Mouse (Mus musculus): ENCODE results near the gene Dlx6. TPM values are rescaled to one million over a fixed set of nuclear protein-coding genes. Genes with fewer than 3 reads are reported as not detected.

Gene Dlx6
- polyA plus RNA-seq, 1 experiment from 2014 or later, result not detected

DNA sequence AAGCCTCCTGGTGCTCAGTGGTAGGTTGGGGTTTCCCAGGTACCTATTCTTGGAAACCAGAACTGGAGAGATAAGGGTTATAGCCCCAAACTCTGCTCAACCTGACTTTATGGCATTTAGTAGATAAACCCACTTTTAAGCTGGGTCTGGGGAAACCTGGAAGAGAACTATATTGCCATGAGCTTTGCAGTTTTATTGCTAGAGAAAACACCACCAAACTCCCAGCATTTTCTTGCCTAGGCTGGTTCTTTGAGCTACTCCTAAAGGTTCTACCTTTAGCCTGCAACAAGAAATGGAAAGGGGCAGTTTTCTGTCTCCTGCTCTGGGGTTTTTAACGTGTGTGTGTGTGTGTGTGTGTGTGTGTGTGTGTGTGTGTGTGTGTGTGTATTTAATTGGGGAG, 4.6 kb upstream of the Dlx6 start:
- Histone ChIP-seq H3K27ac (no peak overlapping the region), H3K27me3 (ENCODE audit: insufficient read depth, low read length) (peaks cover 81% of the 10 kb centered on the region), H3K9ac (ENCODE audit: low read depth, low read length) (no peak overlapping the region), H3K4me3 (replicated peaks; ENCODE audit: low read depth, low read length) (no peak overlapping the region), H3K36me3 (ENCODE audit: insufficient read depth, low read length) (no peaks in the 10 kb centered on the region), H3K4me1 (replicated peaks; ENCODE audit: insufficient read depth, low read length) (peaks cover 5% of the 10 kb centered on the region), H3K4me2 (ENCODE audit: low read length) (no peak overlapping the region), H3K9me3 (replicated peaks; ENCODE audit: low read length) (no peaks in the 10 kb centered on the region)
- DNase-seq (ENCODE audit: low spot score) (no peak), ATAC-seq (replicated peaks; ENCODE audit: low FRiP score, low read depth) (no peak)
- no peak for TF ChIP-seq CTCF (IDR thresholded peaks at IDR 0.05; ENCODE audit: low read depth)
- 0% methylated on average over 1 of the region's 1 CpGs for WGBS

DNA sequence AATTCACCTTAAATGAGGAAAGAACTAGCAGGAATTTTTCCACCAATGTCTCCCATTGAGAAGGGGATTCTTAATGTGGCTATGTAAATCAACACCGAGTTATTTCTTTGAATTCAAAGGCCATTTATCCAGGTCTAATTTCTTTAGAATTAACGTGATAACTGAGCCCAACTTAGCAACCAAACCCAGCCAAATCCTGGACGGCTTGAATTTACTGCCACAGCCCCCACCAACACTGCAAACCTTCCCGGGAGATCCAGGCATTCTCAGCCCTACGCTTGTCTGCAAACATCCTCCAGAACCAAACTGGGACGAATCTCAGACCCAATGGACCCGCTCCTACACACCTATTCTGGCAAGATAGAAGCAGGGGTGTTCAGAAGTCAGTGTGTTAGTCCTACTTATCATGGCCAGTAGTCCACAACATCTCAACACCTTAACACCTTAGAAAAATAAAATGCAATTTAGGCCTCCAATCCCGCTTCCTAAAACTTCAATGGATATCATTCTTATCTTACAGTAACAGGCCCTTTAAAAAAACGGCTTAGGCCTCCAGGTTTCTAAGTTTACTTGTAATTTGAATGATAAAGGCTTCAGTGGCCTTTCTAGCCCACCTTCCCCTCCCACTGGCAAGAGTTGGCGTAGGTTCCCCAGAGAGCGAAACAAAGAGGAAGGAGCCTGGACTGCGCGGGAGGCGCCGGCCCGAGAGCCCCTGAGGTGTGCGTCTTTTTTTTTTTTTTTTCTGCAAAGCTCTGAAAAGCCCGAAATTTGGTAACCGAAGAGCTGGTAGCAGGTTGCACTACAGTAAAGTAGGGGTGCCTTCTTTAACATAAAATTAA, 3.8 kb upstream of the Dlx6 start:
- Histone ChIP-seq H3K36me3 (ENCODE audit: insufficient read depth, low read length) (no peaks in the 10 kb centered on the region), H3K4me2 (ENCODE audit: low read length) (no peak overlapping the region), H3K4me1 (replicated peaks; ENCODE audit: insufficient read depth, low read length) (peaks cover 6% of the 10 kb centered on the region), H3K27ac (no peak overlapping the region), H3K4me3 (replicated peaks; ENCODE audit: low read depth, low read length) (no peak overlapping the region), H3K27me3 (ENCODE audit: insufficient read depth, low read length) (peaks cover 85% of the 10 kb centered on the region), H3K9me3 (replicated peaks; ENCODE audit: low read length) (no peaks in the 10 kb centered on the region), H3K9ac (ENCODE audit: low read depth, low read length) (no peak overlapping the region)
- no peak for ATAC-seq (replicated peaks; ENCODE audit: low FRiP score, low read depth)
- no peak for TF ChIP-seq CTCF (IDR thresholded peaks at IDR 0.05; ENCODE audit: low read depth)
- no peak for DNase-seq (ENCODE audit: low spot score)
- WGBS, result 4% methylated on average over 19 of the region's 19 CpGs

DNA sequence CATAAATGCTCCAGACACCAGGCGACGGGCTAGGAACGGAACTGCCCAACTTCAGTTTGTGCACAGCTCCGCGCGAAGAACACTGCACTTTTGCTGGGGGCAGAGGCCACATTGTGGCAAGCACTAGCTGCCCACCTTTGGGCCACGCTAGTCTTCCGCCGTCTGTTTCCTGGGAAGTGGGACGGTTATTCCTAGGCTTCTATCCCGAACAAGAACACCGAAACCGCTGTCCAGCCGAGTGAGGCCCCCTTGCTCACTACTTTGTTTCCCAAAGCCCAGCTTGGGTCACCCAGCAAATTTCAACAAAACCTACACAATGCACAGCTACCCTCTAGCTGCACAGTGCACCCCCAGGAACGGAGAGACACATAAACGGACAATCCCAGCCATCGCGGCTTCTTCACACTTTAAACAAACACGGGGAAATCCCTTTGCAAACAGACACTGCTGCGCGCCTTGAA, 3.2 kb upstream of the Dlx6 start:
- no peaks in the 10 kb centered on the region for H3K9me3 ChIP-seq (replicated peaks; ENCODE audit: low read length)
- 0 out of 2 replicates have a peak overlapping the region, but pooled peaks have one; percentile 6 for H3K4me2 ChIP-seq (ENCODE audit: low read length)
- H3K27me3 ChIP-seq (ENCODE audit: insufficient read depth, low read length), result peaks cover 85% of the 10 kb centered on the region
- no peak overlapping the region for H3K9ac ChIP-seq (ENCODE audit: low read depth, low read length)
- ATAC-seq (replicated peaks; ENCODE audit: low FRiP score, low read depth), result no peak
- no peak for TF ChIP-seq CTCF (IDR thresholded peaks at IDR 0.05; ENCODE audit: low read depth)
- WGBS, result 1% methylated on average over 21 of the region's 21 CpGs
- H3K36me3 ChIP-seq (ENCODE audit: insufficient read depth, low read length), result no peaks in the 10 kb centered on the region
- H3K27ac ChIP-seq, result no peak overlapping the region
- no peak for DNase-seq (ENCODE audit: low spot score)
- peaks cover 6% of the 10 kb centered on the region for H3K4me1 ChIP-seq (replicated peaks; ENCODE audit: insufficient read depth, low read length)
- H3K4me3 ChIP-seq (replicated peaks; ENCODE audit: low read depth, low read length), result no peak overlapping the region

DNA sequence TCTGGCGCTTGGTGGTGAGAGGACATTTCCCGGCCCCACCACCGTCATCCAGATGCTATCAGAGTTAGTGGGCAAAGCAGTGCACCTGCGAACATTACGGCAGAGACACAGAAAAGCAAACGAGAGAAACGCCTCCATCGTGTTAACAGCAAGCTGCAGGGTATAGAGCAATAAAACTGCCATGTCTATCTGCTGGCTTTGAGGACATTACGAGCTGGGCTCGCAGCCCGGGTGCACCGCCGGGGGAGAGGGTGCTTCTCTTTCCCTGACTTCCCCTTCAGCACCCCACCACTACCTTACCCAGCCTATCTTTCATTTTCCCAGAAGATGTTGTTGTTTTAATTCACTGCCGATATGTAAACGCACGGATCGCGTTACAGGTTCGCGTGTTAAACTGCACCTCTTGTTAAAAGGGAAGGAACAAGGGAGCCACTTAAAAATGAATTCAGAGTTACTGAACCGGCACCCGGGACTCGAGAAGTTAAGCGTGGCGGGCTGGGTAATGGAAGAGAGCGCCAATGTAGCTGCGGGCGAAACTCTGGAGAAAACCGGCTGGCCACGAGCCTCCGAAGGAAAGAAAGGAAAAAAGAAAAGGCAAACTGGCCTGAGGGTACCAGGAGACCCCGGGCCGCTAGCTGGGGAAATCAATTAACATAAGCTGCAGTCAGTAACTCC, 2.6 kb upstream of the Dlx6 start:
- Histone ChIP-seq H3K27me3 (ENCODE audit: insufficient read depth, low read length) (peaks cover 83% of the 10 kb centered on the region), H3K36me3 (ENCODE audit: insufficient read depth, low read length) (no peaks in the 10 kb centered on the region), H3K27ac (no peak overlapping the region), H3K4me3 (replicated peaks; ENCODE audit: low read depth, low read length) (peak overlapping the region; percentile 7; the same call in 1 of the 2 replicates), H3K4me2 (ENCODE audit: low read length) (peak overlapping the region; percentile 6; the same call in 1 of the 2 replicates), H3K9ac (ENCODE audit: low read depth, low read length) (no peak overlapping the region), H3K9me3 (replicated peaks; ENCODE audit: low read length) (no peaks in the 10 kb centered on the region), H3K4me1 (replicated peaks; ENCODE audit: insufficient read depth, low read length) (peaks cover 6% of the 10 kb centered on the region)
- DNase-seq (ENCODE audit: low spot score) (no peak), ATAC-seq (replicated peaks; ENCODE audit: low FRiP score, low read depth) (no peak)
- 1% methylated on average over 33 of the region's 33 CpGs for WGBS
- no peak for TF ChIP-seq CTCF (IDR thresholded peaks at IDR 0.05; ENCODE audit: low read depth)

DNA sequence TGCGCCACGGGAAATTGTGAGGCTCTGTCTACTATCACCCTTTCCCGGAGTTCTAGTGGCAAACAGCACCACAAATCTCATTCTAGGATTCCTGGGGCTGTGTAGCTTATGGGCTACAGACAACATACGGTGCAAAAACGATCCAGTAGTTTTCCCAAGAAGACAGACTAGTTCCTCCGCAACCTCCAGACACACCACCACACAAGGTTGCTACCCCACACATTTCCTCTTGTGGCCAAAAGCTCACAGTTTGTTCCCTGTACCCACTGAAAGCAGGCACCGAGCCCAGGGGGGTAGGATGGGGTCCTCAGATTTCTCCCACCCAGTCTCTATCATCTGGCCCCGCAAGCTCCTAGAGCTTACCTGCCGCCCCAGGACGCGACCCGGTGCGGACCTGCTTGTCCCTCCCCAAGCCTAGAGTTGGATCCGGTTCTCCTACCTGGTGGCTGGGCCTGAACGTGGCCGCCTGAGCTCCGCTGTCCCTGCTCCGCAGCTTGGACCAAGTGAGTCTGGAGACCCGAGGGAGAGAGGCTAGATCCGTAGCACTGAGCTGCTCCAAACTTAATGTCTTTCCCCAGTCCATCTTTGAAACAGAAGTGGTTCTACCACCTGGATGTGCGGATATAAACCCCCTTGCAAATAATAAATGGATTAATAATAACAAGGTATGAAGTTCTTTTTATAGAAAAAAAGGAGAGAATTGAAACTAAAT, 1.9 kb upstream of the Dlx6 start:
- Histone ChIP-seq H3K36me3 (ENCODE audit: insufficient read depth, low read length) (no peaks in the 10 kb centered on the region), H3K27me3 (ENCODE audit: insufficient read depth, low read length) (peaks cover 84% of the 10 kb centered on the region), H3K4me1 (replicated peaks; ENCODE audit: insufficient read depth, low read length) (peaks cover 6% of the 10 kb centered on the region), H3K27ac (no peak overlapping the region), H3K4me3 (replicated peaks; ENCODE audit: low read depth, low read length) (peak overlapping the region; percentile 7; the same call in 1 of the 2 replicates), H3K9me3 (replicated peaks; ENCODE audit: low read length) (no peaks in the 10 kb centered on the region), H3K4me2 (ENCODE audit: low read length) (peak overlapping the region; percentile 6; the same call in 1 of the 2 replicates), H3K9ac (ENCODE audit: low read depth, low read length) (no peak overlapping the region)
- ATAC-seq (replicated peaks; ENCODE audit: low FRiP score, low read depth) (no peak), DNase-seq (ENCODE audit: low spot score) (no peak)
- no peak for TF ChIP-seq CTCF (IDR thresholded peaks at IDR 0.05; ENCODE audit: low read depth)
- WGBS, result 1% methylated on average over 21 of the region's 21 CpGs
